Mouse (Mus musculus) cerebellum, adult 2 months (tissue): Measurements from ENCODE around the gene Clec2l.

Experiments used
- CTCF ChIP-seq: fragments of 200-500 bp; IDR thresholded peaks from 2 replicates; pipeline ENCODE4 v1.5.1; 2011; ENCODE audit warnings: low read depth, mild to moderate bottlenecking, control low read depth, low read length, moderate library complexity, borderline replicate concordance; ENCODE audit not compliant: insufficient read depth
- POLR2A ChIP-seq: fragments of 200-500 bp; IDR thresholded peaks from 2 replicates; pipeline ENCODE4 v1.6.1; 2011; ENCODE audit warnings: low read length, control low read depth, borderline replicate concordance; ENCODE audit not compliant: insufficient read depth

DNA sequence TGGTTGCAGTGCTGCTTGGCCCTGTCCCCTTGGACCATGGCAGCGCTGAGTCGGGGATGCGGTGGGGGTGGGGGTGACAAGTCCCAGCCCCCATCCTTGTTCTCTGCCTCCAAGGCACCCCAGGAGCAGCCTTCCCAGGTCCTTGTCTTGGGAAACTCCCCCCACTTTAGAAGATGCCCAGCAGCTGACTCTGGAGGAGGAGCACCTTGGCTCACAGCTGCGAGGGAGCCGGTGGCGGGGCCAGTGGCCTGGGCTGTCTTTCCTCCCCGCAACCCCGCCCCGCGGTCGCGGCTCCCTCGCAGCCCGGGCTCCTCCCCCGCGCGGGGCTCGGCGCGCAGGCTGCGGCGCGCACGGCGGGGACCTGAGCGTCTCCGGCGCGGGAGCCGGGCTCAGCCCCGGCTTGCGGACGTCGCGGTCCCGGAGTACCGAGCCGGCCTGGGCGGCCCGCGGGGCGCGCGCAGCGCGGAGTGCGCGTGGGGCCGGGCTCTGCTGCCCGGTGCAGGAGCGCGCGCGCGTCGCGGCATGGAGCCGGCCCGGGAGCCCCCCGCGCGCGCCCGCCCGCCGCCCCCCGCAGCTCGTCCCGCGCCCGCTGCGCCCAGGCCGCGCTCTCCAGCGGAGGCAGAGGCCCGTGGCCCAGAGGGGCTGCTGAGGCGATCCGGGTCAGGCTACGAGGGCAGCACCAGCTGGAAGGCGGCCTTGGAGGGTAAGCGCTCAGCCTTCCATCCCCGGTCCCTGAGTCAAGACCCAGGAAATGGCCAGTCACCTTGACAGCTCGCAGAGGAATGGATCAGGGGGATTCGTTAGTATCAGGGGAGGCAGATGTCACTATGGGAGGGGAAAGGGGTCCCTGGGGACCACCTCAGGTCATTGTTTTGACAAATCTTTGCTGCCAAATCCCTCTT is at the start of gene Clec2l:
- TF ChIP-seq CTCF: no peak
- TF ChIP-seq POLR2A: 0 out of 2 replicates have a peak, but pooled peaks have one; percentile 33
